Mouse (Mus musculus) right cerebral cortex, postnatal 4 days (tissue): Measurements from ENCODE around the gene Vmn1r131.
"Not testable (repeated sequence)": the region's sequence is repeated elsewhere in the genome, so short reads cannot be mapped to it uniquely, and the experiment has no call there.

ENCODE experiments used
- DNase-seq: peaks from one replicate; pipeline ENCODE4 v3.0.0-alpha.2; 2022

The Vmn1r131 gene

GRCm38 (mm10) chr7:21545990-21546389 is at the start of gene Vmn1r131:
Gene Vmn1r131, minus strand, starts transcription at chr7:21546090.
- DNase-seq: not testable (repeated sequence)

- not testable (repeated sequence) for DNase-seq
These were observed 34.4 kb downstream of the Vmn1r131 start, which contains the start of gene Vmn1r130 for GRCm38 (mm10) chr7:21511480-21511879. Gene Vmn1r130, plus strand, starts transcription at chr7:21511780.
